Mouse (Mus musculus) layer of hippocampus, adult 6 months (tissue): Measurements from ENCODE around the gene 1700009N14Rik. TPM values are rescaled to one million over a fixed set of nuclear protein-coding genes. Genes with fewer than 3 reads are reported as not detected.

Source experiments
- long read RNA-seq, 2 experiments: library from polyadenylated mRNA; unstranded; transcript quantifications; one replicate each; pipeline ENCODE4 v2.0.0; 2019 to 2020
- polyA plus RNA-seq: library from polyadenylated mRNA; unstranded; fragments of <200 nt; fragmentation: Nextera tagmentation; gene quantifications from 2 replicates; pipeline ENCODE4 v1.2.3, GENCODE M21; 2021

Gene 1700009N14Rik
- polyA plus RNA-seq = not detected in 2 replicates
- long read RNA-seq, experiment 1 = 0 reads
- long read RNA-seq, experiment 2 = 0 reads

DNA sequence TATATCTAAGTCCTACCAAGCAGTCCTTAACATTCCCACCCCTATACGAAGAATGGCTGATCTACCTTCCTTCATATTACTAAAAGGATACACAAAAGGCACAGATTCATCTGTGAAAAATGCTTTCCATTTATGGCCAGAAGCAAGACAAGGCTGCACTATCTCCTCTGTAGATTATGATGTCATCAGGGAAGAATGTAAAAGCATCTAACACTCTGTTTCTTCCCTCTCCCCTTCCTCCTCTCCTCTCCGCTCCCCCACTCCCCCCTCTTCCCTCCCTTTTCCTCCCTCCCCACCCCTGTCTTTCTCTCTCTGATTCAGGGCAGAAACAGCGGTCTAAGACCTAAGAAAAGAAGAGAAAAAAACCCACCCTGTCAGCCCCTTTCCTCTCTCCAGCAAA lies at the start of gene 1700009N14Rik:
Gene 1700009N14Rik (plus strand): TSS at position 227 of the 400 bp plus-strand sequence.

